Mouse (Mus musculus) MEL (cell line): ENCODE results near the gene Tmem82.

Source experiments
- BHLHE40 ChIP-seq: IDR thresholded peaks from 2 replicates; pipeline ENCODE4 v1.6.1; 2012; ENCODE audit warnings: low read depth, mild to moderate bottlenecking, inconsistent platforms, low read length, improper control_type of control experiment, borderline replicate concordance
- CTCF ChIP-seq, 3 experiments: IDR thresholded peaks in 2 of 3; conservative IDR thresholded peaks in 1 of 3; 2 replicates each; pipeline ENCODE4 v1.5.1; 2011 to 2012; ENCODE audit warnings: low read length in 3 of 3, low read depth in 2 of 3, mild to moderate bottlenecking in 2 of 3, improper control_type of control experiment in 1 of 3, inconsistent platforms in 1 of 3, mixed read lengths in 1 of 3, moderate library complexity in 1 of 3; ENCODE audit not compliant: control insufficient read depth in 1 of 3, insufficient read depth in 1 of 3, poor library complexity in 1 of 3, severe bottlenecking in 1 of 3
- E2F4 ChIP-seq: IDR thresholded peaks from 2 replicates; pipeline ENCODE4 v1.6.1; 2011; ENCODE audit warnings: low read depth, low read length, improper control_type of control experiment, borderline replicate concordance
- ELF1 ChIP-seq: IDR thresholded peaks from 2 replicates; pipeline ENCODE4 v1.6.1; 2014; ENCODE audit warnings: low read depth, mild to moderate bottlenecking, inconsistent platforms, low read length, improper control_type of control experiment, moderate library complexity
- ETS1 ChIP-seq: IDR thresholded peaks from 2 replicates; pipeline ENCODE4 v1.6.1; 2012; ENCODE audit warnings: low read depth, mild to moderate bottlenecking, inconsistent platforms, low read length, improper control_type of control experiment, moderate library complexity
- MAFK ChIP-seq: IDR thresholded peaks from 2 replicates; pipeline ENCODE4 v1.6.1; 2011; ENCODE audit warnings: low read depth, mild to moderate bottlenecking, low read length, improper control_type of control experiment, borderline replicate concordance
- MAX ChIP-seq: IDR thresholded peaks from 2 replicates; pipeline ENCODE4 v1.6.1; 2011; ENCODE audit warnings: low read length, improper control_type of control experiment
- MXI1 ChIP-seq: IDR thresholded peaks from 2 replicates; pipeline ENCODE4 v1.6.1; 2011; ENCODE audit warnings: mild to moderate bottlenecking, low read depth, low read length, improper control_type of control experiment
- NRF1 ChIP-seq: IDR thresholded peaks from 2 replicates; pipeline ENCODE4 v1.6.1; 2014; ENCODE audit warnings: low read depth, mild to moderate bottlenecking, inconsistent platforms, low read length, improper control_type of control experiment, moderate library complexity; ENCODE audit not compliant: poor library complexity, insufficient read depth, severe bottlenecking
- POLR2A ChIP-seq, 2 experiments: IDR thresholded peaks; 2 replicates each; pipeline ENCODE4 v1.6.1; 2011 to 2012; ENCODE audit warnings: low read length in 2 of 2, mild to moderate bottlenecking in 2 of 2, control low read depth in 1 of 2, improper control_type of control experiment in 1 of 2, low read depth in 1 of 2, moderate library complexity in 1 of 2; ENCODE audit not compliant: control insufficient read depth in 1 of 2, insufficient read depth in 1 of 2, poor library complexity in 1 of 2
- ZC3H11A ChIP-seq: IDR thresholded peaks from 2 replicates; pipeline ENCODE4 v1.6.1; 2012; ENCODE audit warnings: low read depth, mild to moderate bottlenecking, inconsistent platforms, low read length, improper control_type of control experiment

GRCm38 (mm10) chr4:141645988-141646387 is 27.6 kb upstream of the Tmem82 start:
- TF ChIP-seq POLR2A (IDR thresholded peaks at IDR 0.05; ENCODE audit: control insufficient read depth in 1 of 2, insufficient read depth in 1 of 2, low read depth in 1 of 2, low read length in 2 of 2, poor library complexity in 1 of 2) = no peak
- no peak for TF ChIP-seq CTCF (IDR thresholded peaks at IDR 0.05 in 2 of 3, conservative IDR thresholded peaks at IDR 0.05 in 1 of 3; ENCODE audit: control insufficient read depth in 1 of 3, insufficient read depth in 1 of 3, low read depth in 2 of 3, low read length in 3 of 3, poor library complexity in 1 of 3, severe bottlenecking in 1 of 3)
- no peak for TF ChIP-seq ELF1
- TF ChIP-seq ZC3H11A = no peak
- TF ChIP-seq MAX = no peak
- no peak for TF ChIP-seq BHLHE40
- TF ChIP-seq ETS1 = no peak
- TF ChIP-seq MAFK = no peak
- no peak for TF ChIP-seq E2F4
- TF ChIP-seq NRF1 = no peak
- no peak for TF ChIP-seq MXI1
